Mouse (Mus musculus) heart, embryonic 14.5 days (tissue): ENCODE data around the gene Clstn1. TPM values are rescaled to one million over a fixed set of nuclear protein-coding genes. Genes with fewer than 3 reads are reported as not detected.

Source experiments
- ATAC-seq: fragments of 200-750 bp; cut with Nextera tagmentation; 2 replicates; pipeline ENCODE4 v1.8.0; 2017; ENCODE audit warnings: low read depth, moderate TSS enrichment; ENCODE audit not compliant: insufficient number of reproducible peaks, insufficient read depth, low FRiP score
- H3K27ac ChIP-seq, 2 experiments: fragments of 200-500 bp in 1 of 2; fragments of 300-500 bp in 1 of 2; sonication (generic) in 1 of 2; replicated peaks in 1 of 2; 2 replicates each; pipeline ENCODE4 v1.5.1; 2012 to 2014; ENCODE audit warnings: low read depth in 2 of 2, low read length in 2 of 2, control low read depth in 1 of 2, mild to moderate bottlenecking in 1 of 2, mixed read lengths in 1 of 2; ENCODE audit not compliant: control insufficient read depth in 1 of 2, insufficient read depth in 1 of 2
- H3K27me3 ChIP-seq: fragments of 300-500 bp; sonication (generic); 2 replicates; pipeline ENCODE4 v1.6.1; 2014; ENCODE audit warnings: mild to moderate bottlenecking, low read length, control low read depth; ENCODE audit not compliant: control insufficient read depth, insufficient read depth
- H3K36me3 ChIP-seq: fragments of 300-500 bp; sonication (generic); 2 replicates; pipeline ENCODE4 v1.6.1; 2014; ENCODE audit warnings: mild to moderate bottlenecking, control low read depth, low read length, mixed read lengths; ENCODE audit not compliant: control insufficient read depth, insufficient read depth
- H3K4me1 ChIP-seq, 2 experiments: fragments of 200-500 bp in 1 of 2; fragments of 300-500 bp in 1 of 2; sonication (generic) in 1 of 2; 2 replicates each; pipeline ENCODE4 v1.6.1; 2012 to 2014; ENCODE audit warnings: low read length in 2 of 2, control low read depth in 1 of 2, mixed read lengths in 1 of 2; ENCODE audit not compliant: control insufficient read depth in 2 of 2, insufficient read depth in 2 of 2
- H3K4me2 ChIP-seq: fragments of 300-500 bp; sonication (generic); 2 replicates; pipeline ENCODE4 v1.6.1; 2014; ENCODE audit warnings: mild to moderate bottlenecking, low read length
- H3K4me3 ChIP-seq, 2 experiments: fragments of 200-500 bp in 1 of 2; fragments of 300-500 bp in 1 of 2; sonication (generic) in 1 of 2; 2 replicates each; pipeline ENCODE4 v1.5.1; 2012 to 2014; ENCODE audit warnings: low read length in 2 of 2, mild to moderate bottlenecking in 2 of 2, control low read depth in 1 of 2, low read depth in 1 of 2, moderate library complexity in 1 of 2; ENCODE audit not compliant: control insufficient read depth in 1 of 2, insufficient read depth in 1 of 2
- H3K9ac ChIP-seq: fragments of 300-500 bp; sonication (generic); 2 replicates; pipeline ENCODE4 v1.6.1; 2014; ENCODE audit warnings: mild to moderate bottlenecking, low read length
- H3K9me3 ChIP-seq: fragments of 300-500 bp; sonication (generic); 2 replicates; pipeline ENCODE4 v1.6.1; 2016; ENCODE audit warnings: low read length, control low read depth; ENCODE audit not compliant: control insufficient read depth
- WGBS: fragments of 180-500 bp; shearing (Covaris S2); extraction: QIAGEN DNeasy Blood & Tissue Kit; methylation state at CpG from one replicate; pipeline ENCODE4 v1.1.7; 2014; 5-methylcytosine and 5-hydroxymethylcytosine counted together
- polyA plus RNA-seq: library from polyadenylated mRNA; unstranded; fragments of >200 nt; fragmentation: Nextera tagmentation; extraction: Ambion mirVana; gene quantifications from 2 replicates; pipeline ENCODE4 v1.2.1, GENCODE M21; 2014

Gene Clstn1
- polyA plus RNA-seq, 1 experiment from 2014 or later: 18.5 TPM

- no peak for ATAC-seq
These were observed 37.4 kb downstream of the Clstn1 start for GRCm38 (mm10) chr4:149623711-149624110.

GRCm38 (mm10) chr4:149626809-149627208, 40.5 kb downstream of the Clstn1 start:
- ATAC-seq: no peak
- H3K9ac ChIP-seq: no peak overlapping the region
- H3K27ac ChIP-seq: no peak overlapping the region
- WGBS: 91% methylated on average over 17 of the region's 17 CpGs
- no peaks in the 10 kb centered on the region; a peak in 1 of 4 replicates for H3K4me1 ChIP-seq
- H3K4me3 ChIP-seq: no peak overlapping the region
- peaks cover 19% of the 10 kb centered on the region for H3K36me3 ChIP-seq
- no peak overlapping the region for H3K4me2 ChIP-seq
- H3K27me3 ChIP-seq: no peaks in the 10 kb centered on the region
- no peaks in the 10 kb centered on the region for H3K9me3 ChIP-seq

More at GRCm38 (mm10) chr4:149623711-149624110, 37.4 kb downstream of the Clstn1 start:
- WGBS: 82% methylated on average over 5 of the region's 5 CpGs
- Histone ChIP-seq H3K4me2 (no peak overlapping the region), H3K9me3 (no peaks in the 10 kb centered on the region), H3K27me3 (no peaks in the 10 kb centered on the region), H3K4me3 (no peak overlapping the region), H3K27ac (no peak overlapping the region), H3K9ac (no peak overlapping the region), H3K4me1 (no peaks in the 10 kb centered on the region), H3K36me3 (no peaks in the 10 kb centered on the region)

- 72% methylated on average over 10 of the region's 10 CpGs for WGBS
- peak overlapping the region; percentile 41 to 61 for H3K27ac ChIP-seq
- peaks cover 32% of the 10 kb centered on the region for H3K36me3 ChIP-seq
- no peaks in the 10 kb centered on the region for H3K9me3 ChIP-seq
- no peak for ATAC-seq
- no peak overlapping the region for H3K9ac ChIP-seq
- no peaks in the 10 kb centered on the region for H3K27me3 ChIP-seq
- no peak overlapping the region for H3K4me2 ChIP-seq
- no peak overlapping the region for H3K4me3 ChIP-seq
- H3K4me1 ChIP-seq: no peaks in the 10 kb centered on the region; a peak in 1 of 4 replicates
These were observed 42.1 kb downstream of the Clstn1 start for GRCm38 (mm10) chr4:149628372-149628771.

GRCm38 (mm10) chr4:149628810-149629209, 42.5 kb downstream of the Clstn1 start:
- no peak overlapping the region for H3K9ac ChIP-seq
- H3K36me3 ChIP-seq: peaks cover 34% of the 10 kb centered on the region
- WGBS: 59% methylated on average over 9 of the region's 9 CpGs
- H3K9me3 ChIP-seq: no peaks in the 10 kb centered on the region
- no peaks in the 10 kb centered on the region; a peak in 1 of 4 replicates for H3K4me1 ChIP-seq
- ATAC-seq: no peak
- H3K4me3 ChIP-seq: no peak overlapping the region
- H3K27ac ChIP-seq: peak overlapping the region; percentile 62 to 84
- H3K4me2 ChIP-seq: 0 out of 2 replicates have a peak overlapping the region, but pooled peaks have one; percentile 29
- no peaks in the 10 kb centered on the region for H3K27me3 ChIP-seq

- Histone ChIP-seq H3K9ac (no peak overlapping the region), H3K4me3 (no peak overlapping the region), H3K27me3 (no peaks in the 10 kb centered on the region), H3K36me3 (peaks cover 47% of the 10 kb centered on the region), H3K27ac (no peak overlapping the region), H3K9me3 (no peaks in the 10 kb centered on the region), H3K4me1 (no peaks in the 10 kb centered on the region; a peak in 1 of 4 replicates), H3K4me2 (no peak overlapping the region)
- ATAC-seq: no peak
- WGBS: 87% methylated on average over 9 of the region's 9 CpGs
These were observed 46.5 kb downstream of the Clstn1 start for GRCm38 (mm10) chr4:149632670-149633307.

- no peak overlapping the region for H3K9ac ChIP-seq
- H3K4me1 ChIP-seq: no peaks in the 10 kb centered on the region; a peak in 1 of 4 replicates
- no peak overlapping the region for H3K27ac ChIP-seq
- WGBS: 76% methylated on average over 1 of the region's 1 CpGs
- H3K4me3 ChIP-seq: no peak overlapping the region
- H3K9me3 ChIP-seq: no peaks in the 10 kb centered on the region
- no peak overlapping the region for H3K4me2 ChIP-seq
- H3K36me3 ChIP-seq: peaks cover 60% of the 10 kb centered on the region
- ATAC-seq: no peak
- H3K27me3 ChIP-seq: no peaks in the 10 kb centered on the region
These were observed 47.9 kb downstream of the Clstn1 start for GRCm38 (mm10) chr4:149634157-149634556.

- peaks cover 61% of the 10 kb centered on the region for H3K36me3 ChIP-seq
These were observed 48.7 kb downstream of the Clstn1 start for GRCm38 (mm10) chr4:149634966-149635365.

More at GRCm38 (mm10) chr4:149634966-149635365, 48.7 kb downstream of the Clstn1 start:
- Histone ChIP-seq H3K4me3 (no peak overlapping the region), H3K4me2 (no peak overlapping the region), H3K4me1 (no peaks in the 10 kb centered on the region), H3K27ac (no peak overlapping the region), H3K27me3 (no peaks in the 10 kb centered on the region), H3K9ac (no peak overlapping the region), H3K9me3 (no peaks in the 10 kb centered on the region)
- no peak for ATAC-seq
- 84% methylated on average over 11 of the region's 11 CpGs for WGBS
